In the genomic region with DNA sequence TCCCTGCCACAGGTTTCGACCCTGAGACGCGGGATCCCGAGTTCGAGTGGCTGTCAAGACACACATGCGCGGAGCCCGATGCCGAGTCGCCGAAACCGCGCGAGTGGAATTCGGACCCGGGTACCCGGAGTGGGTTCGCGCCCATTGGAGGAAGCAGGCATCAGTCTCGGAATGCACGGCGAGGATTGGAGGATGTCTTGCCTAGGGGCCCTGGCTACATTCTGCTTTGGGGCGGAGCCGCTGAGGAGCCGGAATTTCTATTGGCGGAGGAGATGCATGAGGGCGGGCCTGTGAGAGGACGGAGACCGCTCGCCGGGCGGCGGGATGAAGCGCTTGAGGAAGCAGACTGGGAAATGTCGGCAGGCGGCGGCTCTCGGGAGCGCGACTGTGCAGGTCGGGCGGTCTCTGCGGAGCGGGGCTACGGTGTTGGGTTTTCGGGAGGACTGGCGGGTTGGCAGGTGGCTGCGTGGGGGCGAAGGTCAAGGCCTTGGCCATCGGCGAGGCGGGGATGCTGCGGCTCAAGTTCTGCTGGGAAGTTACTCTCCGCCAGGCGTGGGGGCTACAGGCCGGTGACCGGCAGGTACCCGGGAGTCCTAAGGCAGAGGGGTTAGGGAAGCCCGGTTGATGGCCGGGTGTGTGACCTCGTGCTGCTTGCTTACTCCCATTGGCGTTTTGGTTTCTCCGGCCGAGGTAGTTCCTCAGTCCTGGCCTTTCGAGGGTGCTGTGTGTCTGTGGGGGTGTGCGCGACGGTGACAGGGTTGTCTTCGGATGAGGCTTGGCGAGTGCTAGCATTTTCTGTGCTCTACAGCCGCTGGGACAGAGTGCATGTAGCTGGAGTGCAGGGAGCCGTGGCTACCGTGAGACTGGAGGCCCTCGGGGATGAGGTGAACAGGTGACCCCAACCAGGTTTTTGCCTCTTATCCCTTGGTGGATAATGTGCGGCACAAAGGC, we compare ENCODE assay signal across 1 mouse cellular context.
TF ChIP-seq lines count a peak whose summit lies in the region.

No protein-coding gene starts in this region.

TF ChIP-seq in MEL, 35 proteins besides CTCF, POLR2A, EP300 and RAD21 (continued from another document):
- TF ChIP-seq GABPA (IDR thresholded peaks at IDR 0.05; ENCODE audit: low read depth, low read length) (no peak), MXI1 (IDR thresholded peaks at IDR 0.05; ENCODE audit: low read depth, low read length) (peak; percentile 84), SMC3 (IDR thresholded peaks at IDR 0.05; ENCODE audit: low read depth, low read length) (no peak), MAFK (IDR thresholded peaks at IDR 0.05; ENCODE audit: borderline replicate concordance, low read depth, low read length) (no peak), MYC (IDR thresholded peaks at IDR 0.05; ENCODE audit: low read depth, low read length) (no peak), TBP (IDR thresholded peaks at IDR 0.05; ENCODE audit: low read depth, low read length) (0 out of 2 replicates have a peak, but pooled peaks have one; percentile 37), SIN3A (IDR thresholded peaks at IDR 0.05; ENCODE audit: low read length) (peak; percentile 63; the same call in 1 of the 2 replicates), ZNF384 (IDR thresholded peaks at IDR 0.05; ENCODE audit: low read depth, low read length) (no peak), BHLHE40 (IDR thresholded peaks at IDR 0.05; ENCODE audit: borderline replicate concordance, low read depth, low read length) (no peak), POLR2AphosphoS2 (IDR thresholded peaks at IDR 0.05; ENCODE audit: low read length) (peak; percentile 87), KAT2A (conservative IDR thresholded peaks at IDR 0.05; ENCODE audit: low read depth, low read length) (no peak; the same call in 1 of the 2 replicates), MAX (IDR thresholded peaks at IDR 0.05; ENCODE audit: low read length) (peak; percentile 56; the same call in 1 of the 2 replicates), ETS1 (IDR thresholded peaks at IDR 0.05; ENCODE audit: low read depth, low read length) (no peak), ELF1 (IDR thresholded peaks at IDR 0.05; ENCODE audit: low read depth, low read length) (peak; percentile 39; the same call in 1 of the 2 replicates), CHD2 (IDR thresholded peaks at IDR 0.05; ENCODE audit: low read length) (peak; percentile 84), CHD1 (IDR thresholded peaks at IDR 0.05; ENCODE audit: low read depth, low read length) (no peak), TAL1 (IDR thresholded peaks at IDR 0.05; ENCODE audit: low read length) (no peak), POLR2AphosphoS5 (IDR thresholded peaks at IDR 0.05; ENCODE audit: borderline replicate concordance, low read depth, low read length) (no peak), GATA1 (IDR thresholded peaks at IDR 0.05; ENCODE audit: low read depth, low read length) (no peak), ZKSCAN1 (IDR thresholded peaks at IDR 0.05; ENCODE audit: low read depth, low read length) (no peak), UBTF (IDR thresholded peaks at IDR 0.05; ENCODE audit: borderline replicate concordance, insufficient read depth, low read depth, low read length) (0 out of 2 replicates have a peak, but pooled peaks have one; percentile 27), E2F4 (IDR thresholded peaks at IDR 0.05; ENCODE audit: borderline replicate concordance, low read depth, low read length) (peak; percentile 26; the same call in 1 of the 2 replicates), RCOR1 (IDR thresholded peaks at IDR 0.05; ENCODE audit: low read depth, low read length) (no peak), USF2 (IDR thresholded peaks at IDR 0.05; ENCODE audit: borderline replicate concordance in 1 of 2, insufficient read depth in 1 of 2, low read depth in 1 of 2, low read length in 2 of 2) (no peak), NELFE (IDR thresholded peaks at IDR 0.05; ENCODE audit: low read depth, low read length) (peak; percentile 81), JUND (IDR thresholded peaks at IDR 0.05; ENCODE audit: low read depth, low read length) (no peak)
